Mouse (Mus musculus) kidney, adult 2 months (tissue): ENCODE measurements around the gene Cdr2.

Source experiments
- CTCF ChIP-seq: fragments of 200-500 bp; conservative IDR thresholded peaks from 2 replicates; pipeline ENCODE4 v1.5.1; 2011; ENCODE audit warnings: low read depth, mild to moderate bottlenecking, control low read depth, low read length, moderate library complexity, mixed read lengths; ENCODE audit not compliant: insufficient read depth, insufficient read length
- POLR2A ChIP-seq: fragments of 200-500 bp; IDR thresholded peaks from one replicate; pipeline ENCODE4 v1.6.1; 2011; ENCODE audit warnings: low read depth, low read length, control low read depth

GRCm38 (mm10) chr7:121014486-121014885, 32.4 kb upstream of the Cdr2 start:
- no peak for TF ChIP-seq POLR2A
- no peak for TF ChIP-seq CTCF
